Mouse (Mus musculus) limb, embryonic 14.5 days (tissue): Measurements from ENCODE around the gene Ccdc86. TPM values are rescaled to one million over a fixed set of nuclear protein-coding genes. Genes with fewer than 3 reads are reported as not detected.

Experiments used
- ATAC-seq: fragments of 200-750 bp; cut with Nextera tagmentation; 2 replicates; pipeline ENCODE4 v1.8.0; 2017; ENCODE audit warnings: low read depth, moderate number of reproducible peaks, moderate TSS enrichment; ENCODE audit not compliant: low FRiP score
- DNase-seq: peaks from one replicate; pipeline ENCODE4 v3.0.0-alpha.2; 2015; ENCODE audit warnings: low spot score
- H3K27ac ChIP-seq: fragments of 300-500 bp; sonication (generic); replicated peaks from 2 replicates; pipeline ENCODE4 v1.5.1; 2014; ENCODE audit warnings: low read depth, mild to moderate bottlenecking, low read length, moderate library complexity, mixed read lengths
- H3K27me3 ChIP-seq: fragments of 300-500 bp; sonication (generic); 2 replicates; pipeline ENCODE4 v1.6.1; 2014; ENCODE audit warnings: low read length, mixed read lengths; ENCODE audit not compliant: control insufficient read depth, insufficient read depth
- H3K36me3 ChIP-seq: fragments of 300-500 bp; sonication (generic); 2 replicates; pipeline ENCODE4 v1.6.1; 2014; ENCODE audit warnings: mild to moderate bottlenecking, low read length, moderate library complexity, mixed read lengths; ENCODE audit not compliant: control insufficient read depth, insufficient read depth
- H3K4me1 ChIP-seq: fragments of 300-500 bp; sonication (generic); 2 replicates; pipeline ENCODE4 v1.6.1; 2014; ENCODE audit warnings: antibody characterized with exemption, low read length, mixed read lengths; ENCODE audit not compliant: control insufficient read depth, insufficient read depth
- H3K4me2 ChIP-seq: fragments of 300-500 bp; sonication (generic); replicated peaks from 2 replicates; pipeline ENCODE4 v1.6.1; 2014; ENCODE audit warnings: low read depth, mild to moderate bottlenecking, low read length, moderate library complexity; ENCODE audit not compliant: severe bottlenecking
- H3K4me3 ChIP-seq: fragments of 300-500 bp; sonication (generic); replicated peaks from 2 replicates; pipeline ENCODE4 v1.5.1; 2014; ENCODE audit warnings: low read length
- H3K9ac ChIP-seq: fragments of 300-500 bp; sonication (generic); 2 replicates; pipeline ENCODE4 v1.6.1; 2014; ENCODE audit warnings: mild to moderate bottlenecking, low read depth, low read length, moderate library complexity; ENCODE audit not compliant: severe bottlenecking
- H3K9me3 ChIP-seq: fragments of 300-500 bp; sonication (generic); 2 replicates; pipeline ENCODE4 v1.6.1; 2016; ENCODE audit warnings: low read length; ENCODE audit not compliant: control insufficient read depth
- POLR2A ChIP-seq: fragments of 200-500 bp; IDR thresholded peaks from 2 replicates; pipeline ENCODE4 v1.8.0; 2012; ENCODE audit warnings: inconsistent platforms, mild to moderate bottlenecking, moderate library complexity, borderline replicate concordance; ENCODE audit not compliant: insufficient read depth, insufficient read length; ENCODE audit errors: extremely low read depth
- WGBS: fragments of 180-500 bp; shearing (Covaris S2); extraction: QIAGEN DNeasy Blood & Tissue Kit; methylation state at CpG from one replicate; pipeline ENCODE4 v1.1.7; 2014; 5-methylcytosine and 5-hydroxymethylcytosine counted together
- polyA plus RNA-seq, 2 experiments: library from polyadenylated mRNA; depleted of rRNA in 1 of 2; stranded (reverse) in 1 of 2; unstranded in 1 of 2; fragments of >200 nt; fragmentation: Nextera tagmentation in 1 of 2; extraction: Ambion mirVana in 1 of 2; gene quantifications; 2 replicates each; pipeline versions ENCODE4 v1.2.1 to v1.2.3; 2012 to 2014

The Ccdc86 gene
- polyA plus RNA-seq, 2 experiments, result 10.3 to 22.4 TPM

- no peaks in the 10 kb centered on the region for H3K27me3 ChIP-seq
- H3K9me3 ChIP-seq, result no peaks in the 10 kb centered on the region
- peak overlapping the region; percentile 48 for H3K4me2 ChIP-seq
- TF ChIP-seq POLR2A, result no peak
- H3K27ac ChIP-seq, result no peak overlapping the region
- WGBS, result 37% methylated on average over 9 of the region's 9 CpGs
- peak overlapping the region; percentile 57 for H3K4me3 ChIP-seq
- ATAC-seq (no peak), DNase-seq (no peak)
- peaks cover 17% of the 10 kb centered on the region for H3K4me1 ChIP-seq
- H3K36me3 ChIP-seq, result peaks cover 11% of the 10 kb centered on the region
- H3K9ac ChIP-seq, result 0 out of 2 replicates have a peak overlapping the region, but pooled peaks have one; percentile 17
These were observed 492 bp upstream of the Ccdc86 start for GRCm38 (mm10) chr19:10949558-10949957.

DNA sequence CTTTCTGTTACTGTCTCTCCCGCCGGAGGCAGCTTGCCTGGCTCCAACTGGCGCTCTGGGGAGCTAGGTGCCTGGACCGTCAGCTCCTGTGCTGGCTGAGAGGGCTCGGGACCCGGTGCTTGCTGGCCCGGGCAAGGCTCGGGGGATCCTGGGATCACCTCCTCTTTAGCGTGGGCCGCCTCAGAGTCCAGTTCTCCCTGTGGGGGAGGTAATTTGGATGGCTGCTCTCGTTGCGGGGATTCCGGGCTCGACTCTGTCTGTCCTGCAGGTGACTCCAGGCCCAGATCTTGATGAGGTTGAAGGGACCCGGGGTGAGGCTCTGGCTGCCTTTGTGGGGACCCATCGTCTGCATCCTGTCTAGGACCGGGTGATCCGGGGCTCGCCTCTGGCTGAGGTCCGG, 650 bp downstream of the Ccdc86 start:
- Histone ChIP-seq H3K4me2 (peak overlapping the region; percentile 99), H3K27me3 (no peaks in the 10 kb centered on the region), H3K9ac (peak overlapping the region; percentile 73), H3K4me3 (peak overlapping the region; percentile 57), H3K9me3 (no peaks in the 10 kb centered on the region), H3K27ac (no peak overlapping the region), H3K4me1 (peaks cover 17% of the 10 kb centered on the region), H3K36me3 (peaks cover 22% of the 10 kb centered on the region)
- no peak for DNase-seq
- TF ChIP-seq POLR2A, result no peak
- under 1% methylated on average over 20 of the region's 20 CpGs for WGBS
- no peak for ATAC-seq

GRCm38 (mm10) chr19:10947219-10947618, 1.8 kb downstream of the Ccdc86 start:
- Histone ChIP-seq H3K4me1 (peaks cover 17% of the 10 kb centered on the region), H3K4me2 (peak overlapping the region; percentile 99), H3K9ac (peak overlapping the region; percentile 73), H3K27ac (no peak overlapping the region), H3K4me3 (peak overlapping the region; percentile 57), H3K9me3 (no peaks in the 10 kb centered on the region), H3K36me3 (peaks cover 34% of the 10 kb centered on the region), H3K27me3 (no peaks in the 10 kb centered on the region)
- no peak for TF ChIP-seq POLR2A
- ATAC-seq, result no peak
- WGBS, result 90% methylated on average over 5 of the region's 5 CpGs
- no peak for DNase-seq

- Histone ChIP-seq H3K27ac (no peak overlapping the region), H3K4me2 (0 out of 2 replicates have a peak overlapping the region, but pooled peaks have one; percentile 10), H3K27me3 (no peaks in the 10 kb centered on the region), H3K9ac (no peak overlapping the region), H3K4me3 (0 out of 2 replicates have a peak overlapping the region, but pooled peaks have one; percentile 57), H3K9me3 (no peaks in the 10 kb centered on the region), H3K4me1 (peaks cover 18% of the 10 kb centered on the region), H3K36me3 (peaks cover 41% of the 10 kb centered on the region)
- ATAC-seq (no peak), DNase-seq (no peak)
- TF ChIP-seq POLR2A, result no peak
- WGBS, result 86% methylated on average over 3 of the region's 3 CpGs
These were observed 2.6 kb downstream of the Ccdc86 start for GRCm38 (mm10) chr19:10946506-10946905.

GRCm38 (mm10) chr19:10943955-10944354, 5.1 kb downstream of the Ccdc86 start:
- 84% methylated on average over 3 of the region's 3 CpGs for WGBS
- Histone ChIP-seq H3K4me2 (no peak overlapping the region), H3K27me3 (no peaks in the 10 kb centered on the region), H3K36me3 (peaks cover 42% of the 10 kb centered on the region), H3K4me3 (no peak overlapping the region), H3K9ac (no peak overlapping the region), H3K27ac (no peak overlapping the region), H3K9me3 (no peaks in the 10 kb centered on the region), H3K4me1 (peaks cover 25% of the 10 kb centered on the region)
- DNase-seq, result no peak
- no peak for ATAC-seq
- no peak for TF ChIP-seq POLR2A

DNA sequence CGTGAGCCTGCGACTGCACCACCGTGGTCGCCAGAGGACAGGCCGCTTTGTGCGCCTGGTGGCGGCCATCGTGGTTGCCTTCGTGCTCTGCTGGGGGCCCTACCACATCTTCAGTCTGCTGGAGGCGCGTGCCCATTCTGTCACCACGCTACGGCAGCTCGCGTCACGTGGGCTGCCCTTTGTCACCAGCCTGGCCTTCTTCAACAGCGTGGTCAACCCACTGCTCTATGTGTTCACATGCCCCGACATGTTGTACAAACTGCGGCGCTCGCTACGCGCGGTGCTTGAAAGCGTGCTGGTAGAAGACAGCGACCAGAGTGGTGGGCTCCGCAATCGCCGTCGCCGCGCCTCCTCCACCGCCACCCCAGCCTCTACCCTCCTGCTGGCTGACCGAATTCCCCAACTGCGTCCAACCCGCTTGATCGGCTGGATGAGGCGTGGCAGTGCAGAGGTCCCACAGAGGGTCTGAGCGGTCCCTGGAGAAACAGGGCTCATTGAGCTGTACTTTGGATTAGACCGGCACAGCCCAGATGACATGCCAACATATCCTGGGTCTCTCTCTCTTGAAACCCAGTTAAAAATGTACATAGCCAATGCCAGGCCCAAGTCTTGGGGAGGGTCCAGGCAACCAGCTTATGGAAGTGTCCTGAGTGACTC, 8.1 kb downstream of the Ccdc86 start:
- TF ChIP-seq POLR2A, result no peak
- Histone ChIP-seq H3K27ac (no peak overlapping the region), H3K4me3 (peak overlapping the region; percentile 43), H3K4me2 (peak overlapping the region; percentile 74), H3K9me3 (no peaks in the 10 kb centered on the region), H3K36me3 (peaks cover 42% of the 10 kb centered on the region), H3K27me3 (no peaks in the 10 kb centered on the region), H3K9ac (peak overlapping the region; percentile 60), H3K4me1 (peaks cover 8% of the 10 kb centered on the region; the same call in 1 of the 2 replicates)
- 5% methylated on average over 40 of the region's 40 CpGs for WGBS
- DNase-seq, result peak; percentile 7
- peak; percentile 62 for ATAC-seq
